Mouse (Mus musculus): ENCODE measurements around the gene Baiap2.
A peak's percentile ranks its signal among the peaks of the same experiment; 100 is the strongest.

Gene Baiap2

DNA sequence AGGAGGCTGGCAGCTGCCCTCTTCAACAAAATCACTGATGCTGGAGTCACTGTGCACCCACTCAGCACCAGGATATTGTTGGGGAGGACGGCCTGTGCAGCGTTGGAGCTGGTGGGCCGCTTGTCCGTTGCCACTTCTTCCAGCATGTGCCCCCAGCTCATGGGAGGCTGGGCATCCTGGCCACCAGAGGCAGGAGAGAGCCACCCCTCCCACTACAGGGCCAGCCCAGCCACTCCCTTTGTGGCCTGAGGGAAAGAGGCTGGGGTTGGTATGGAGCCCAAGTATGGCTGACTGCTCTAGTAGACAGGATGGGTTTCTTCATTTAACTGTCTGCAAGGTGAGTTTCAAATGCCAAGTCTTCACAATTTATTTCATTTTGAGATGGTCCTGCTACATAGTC lies 72.2 kb downstream of the Baiap2 start:
- no peak for DNase-seq

GRCm38 (mm10) chr11:120017011-120017410 lies 74.4 kb downstream of the Baiap2 start:
- DNase-seq = no peak

DNA sequence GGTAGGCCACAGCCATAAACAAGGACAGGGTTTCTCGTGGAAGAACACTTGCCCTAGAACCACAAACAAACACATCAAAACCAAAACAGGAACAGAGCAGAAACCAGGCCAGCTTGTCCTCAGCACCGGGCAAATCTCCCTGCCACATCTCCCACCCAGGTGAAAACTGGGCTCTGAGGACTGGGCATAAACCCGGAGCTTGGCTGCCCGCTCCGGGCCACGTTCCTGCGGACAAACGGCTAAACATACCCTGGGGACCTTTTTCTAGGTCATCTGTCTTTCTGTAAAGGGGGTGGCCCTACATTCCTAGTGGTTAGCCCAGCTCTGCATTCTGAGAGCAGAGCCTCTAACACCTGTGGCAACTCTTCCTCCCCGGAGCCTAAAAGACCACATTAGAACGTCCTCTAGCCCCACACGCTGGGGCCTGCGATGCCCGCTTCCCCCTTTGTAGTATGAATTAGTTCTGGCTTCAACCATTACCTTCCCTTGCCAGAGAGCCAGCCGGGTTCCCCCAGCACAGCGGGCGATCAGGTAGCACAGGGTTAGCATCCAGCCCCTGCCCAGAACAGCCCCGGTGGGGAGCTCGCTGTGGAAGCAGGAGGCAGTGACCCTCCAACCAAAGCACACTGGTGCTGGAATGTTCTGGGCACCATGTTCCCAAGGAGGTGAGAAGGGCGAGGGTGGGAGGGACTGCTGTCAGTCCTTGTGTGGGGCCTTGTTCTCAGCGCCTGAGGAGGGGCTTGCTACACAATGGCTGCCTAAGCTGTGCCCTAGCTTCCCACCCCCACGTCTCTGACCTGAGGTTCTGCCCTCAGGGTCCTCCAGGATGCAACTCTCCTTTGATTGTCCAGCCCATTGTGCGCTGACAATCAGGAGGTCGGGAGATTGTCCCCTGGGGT lies 77.2 kb downstream of the Baiap2 start:
- peak; percentile 51 for DNase-seq

DNA sequence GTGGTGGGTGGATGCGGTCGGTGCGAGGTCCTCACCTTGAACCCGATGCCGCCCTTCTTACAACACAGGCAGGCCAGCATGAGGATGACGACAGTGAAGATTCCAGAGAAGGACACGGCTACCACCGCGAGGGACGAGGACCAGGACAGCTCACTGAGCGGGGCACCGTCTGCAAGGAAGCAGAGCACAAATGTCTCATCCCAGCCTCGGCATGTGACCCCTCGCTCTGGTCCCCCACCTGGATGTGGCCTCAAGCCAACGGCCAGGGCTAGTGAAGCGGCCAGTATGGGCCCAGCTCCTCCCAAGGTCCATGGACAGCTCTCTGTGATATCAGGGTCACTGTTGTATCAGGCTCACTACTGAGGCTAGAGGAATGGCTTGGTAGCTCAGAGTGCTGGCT lies 78.8 kb downstream of the Baiap2 start:
- no peak for DNase-seq

GRCm38 (mm10) chr11:120022216-120022615 lies 79.7 kb downstream of the Baiap2 start:
- no peak for DNase-seq

- DNase-seq = no peak
These were observed 80.3 kb downstream of the Baiap2 start for GRCm38 (mm10) chr11:120022841-120023240.

DNA sequence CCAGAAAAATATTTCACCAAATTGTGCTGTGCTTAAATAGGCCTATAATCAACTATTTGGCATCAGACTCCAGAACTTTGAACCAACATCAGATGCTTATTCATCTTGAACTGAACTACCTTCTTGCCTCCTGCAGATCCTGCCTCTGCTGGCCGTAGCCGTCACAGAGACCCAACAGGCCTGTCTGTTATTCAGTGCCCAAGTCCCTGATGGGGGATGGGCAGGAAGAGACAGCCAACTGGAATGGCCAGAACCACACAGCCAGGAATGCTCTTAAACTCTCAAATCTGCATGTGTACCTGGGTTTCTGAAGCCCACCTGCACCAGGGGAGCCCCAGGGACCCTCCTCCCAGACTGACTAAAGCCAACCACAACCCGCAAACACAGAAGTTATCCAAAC lies 84.4 kb downstream of the Baiap2 start:
- DNase-seq = no peak

DNA sequence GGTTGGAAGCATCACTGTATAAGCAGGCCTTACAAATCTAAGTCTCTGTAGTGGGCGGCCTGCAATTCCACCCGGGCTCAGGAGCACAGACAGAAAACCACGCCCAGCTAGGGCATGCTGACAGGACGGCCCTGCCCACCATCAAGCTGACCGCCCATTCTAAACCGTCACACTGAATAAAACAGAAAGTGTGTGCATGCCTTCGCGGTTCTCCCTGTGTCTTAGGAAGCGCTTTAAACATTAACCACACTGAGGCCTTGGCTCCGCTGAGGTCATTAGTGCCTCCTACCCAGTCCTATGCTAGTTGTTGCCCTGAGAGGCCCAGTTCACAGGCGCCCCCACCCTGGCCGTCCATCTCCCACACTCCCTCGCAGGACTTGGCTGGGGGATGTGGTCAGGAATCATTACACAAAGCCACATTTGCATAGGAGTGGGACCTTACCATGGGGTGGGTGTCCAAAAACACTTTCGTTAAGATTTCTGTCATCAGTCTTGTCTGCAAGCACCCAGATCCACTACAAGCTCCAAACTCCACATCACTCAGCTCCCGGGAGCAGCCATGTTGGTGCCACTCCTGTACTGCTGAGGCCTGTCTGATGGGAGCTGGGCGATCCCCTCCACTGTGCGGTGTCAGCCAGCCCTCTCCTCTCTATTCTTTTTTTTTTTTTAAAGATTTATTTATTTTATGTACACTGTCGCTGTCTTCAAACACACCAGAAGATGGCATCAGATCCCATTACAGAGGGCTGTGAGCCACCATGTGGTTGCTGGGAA lies 85.9 kb downstream of the Baiap2 start:
- no peak for DNase-seq

GRCm38 (mm10) chr11:120029431-120030144 lies 87.0 kb downstream of the Baiap2 start:
- DNase-seq = no peak

DNA sequence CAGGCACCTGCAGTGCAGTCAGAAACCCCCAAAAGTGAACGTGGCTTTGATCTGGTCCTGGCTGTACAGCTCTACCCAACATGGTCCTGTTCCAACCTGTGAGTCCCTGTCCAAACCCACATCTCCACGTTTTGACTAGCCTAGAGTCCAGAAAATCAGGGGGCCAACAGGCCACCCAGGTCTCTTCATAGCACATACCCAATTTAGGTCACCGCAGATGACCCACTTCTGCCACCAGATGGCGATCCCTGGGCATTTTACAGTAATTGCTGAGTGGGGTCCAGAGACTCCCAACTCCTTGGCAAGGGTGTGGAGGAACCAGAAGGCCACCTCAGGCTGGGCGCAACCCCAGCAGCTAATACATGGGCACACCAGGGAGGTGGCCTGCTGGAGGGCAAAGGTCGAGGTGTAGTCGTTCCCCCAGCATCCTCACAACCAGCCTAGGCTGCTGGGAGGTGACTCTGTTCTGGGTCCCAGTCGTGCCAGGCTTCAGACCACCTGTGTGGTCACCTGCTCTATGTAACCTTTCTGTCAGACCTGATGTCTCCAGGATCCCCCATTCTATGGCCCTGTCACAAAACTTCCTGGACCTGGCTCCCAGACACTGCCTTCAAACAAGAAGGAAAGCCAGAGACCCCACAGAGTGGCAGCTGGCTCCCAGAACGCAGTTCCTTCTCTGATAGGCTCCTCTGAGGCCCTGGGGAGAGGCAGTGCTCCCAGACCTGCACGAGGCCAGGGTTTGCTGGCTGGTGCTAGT lies 87.8 kb downstream of the Baiap2 start:
- peak; percentile 62 for DNase-seq

GRCm38 (mm10) chr11:120032052-120032451 lies 89.5 kb downstream of the Baiap2 start:
- DNase-seq = no peak

DNA sequence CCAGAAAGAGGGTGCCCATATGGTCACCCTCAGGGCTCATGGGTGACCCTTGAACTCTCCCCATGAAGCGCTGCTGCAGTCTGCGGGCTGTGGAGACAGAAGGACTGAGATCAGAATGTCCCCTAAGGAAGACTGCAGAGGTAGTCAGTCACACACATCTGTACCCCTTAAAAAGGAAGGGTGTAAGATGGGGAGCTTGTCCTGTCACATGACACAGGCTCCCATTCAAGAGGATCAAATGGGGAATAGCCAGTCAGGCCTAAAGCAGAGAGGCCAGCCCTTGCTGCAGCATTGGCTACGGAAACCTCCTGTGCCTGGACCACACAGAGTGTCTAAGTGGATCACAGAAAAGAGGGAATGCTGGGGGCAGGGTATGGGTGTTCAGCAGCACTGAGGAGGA lies 90.9 kb downstream of the Baiap2 start:
- no peak for DNase-seq

DNA sequence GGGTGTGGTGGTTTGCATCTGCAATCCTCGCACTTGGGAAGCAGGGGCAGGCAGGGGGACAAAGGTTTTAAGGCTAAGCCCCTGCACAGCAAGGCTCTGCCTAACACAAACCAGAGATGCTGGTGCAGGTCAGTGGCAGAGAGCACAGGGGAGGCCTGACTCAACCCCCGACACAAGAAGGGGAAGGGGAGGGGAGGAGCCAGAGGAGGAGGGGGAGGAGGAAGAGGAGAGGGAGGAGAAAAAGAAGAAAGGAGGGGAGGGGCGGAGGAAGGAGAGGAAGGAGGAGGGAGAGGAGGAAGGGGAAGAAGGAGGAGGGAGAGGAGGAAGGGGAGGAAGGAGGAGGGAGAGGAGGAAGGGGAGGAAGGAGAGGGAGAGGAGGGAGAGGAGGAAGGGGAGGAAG lies 91.7 kb downstream of the Baiap2 start:
- no peak for DNase-seq

DNA sequence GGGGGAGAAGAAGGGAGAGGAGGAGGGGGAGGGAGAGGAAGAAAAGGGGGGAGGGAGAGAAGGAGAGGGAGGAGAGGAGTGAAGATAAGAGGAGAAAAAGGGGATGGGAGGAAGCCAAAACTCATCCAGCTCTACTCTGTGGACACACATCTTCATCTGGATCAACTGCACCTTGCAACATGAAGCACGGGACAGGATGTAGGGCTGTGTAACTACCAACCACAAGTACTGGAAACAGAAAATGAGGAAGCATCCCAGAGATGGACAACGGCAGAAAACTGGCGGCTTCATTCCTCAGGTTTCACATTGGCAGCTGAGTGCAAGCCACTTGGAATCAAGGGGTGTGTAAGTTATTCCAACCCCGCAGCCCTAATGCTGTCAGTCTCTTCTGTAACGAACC lies 92.2 kb downstream of the Baiap2 start:
- no peak for DNase-seq

GRCm38 (mm10) chr11:120039581-120039980 lies 97.0 kb downstream of the Baiap2 start:
- no peak for DNase-seq

- DNase-seq = no peak
These were observed 97.9 kb downstream of the Baiap2 start for GRCm38 (mm10) chr11:120040440-120040839.

GRCm38 (mm10) chr11:120041191-120042123 lies 98.9 kb downstream of the Baiap2 start:
- DNase-seq = no peak

DNA sequence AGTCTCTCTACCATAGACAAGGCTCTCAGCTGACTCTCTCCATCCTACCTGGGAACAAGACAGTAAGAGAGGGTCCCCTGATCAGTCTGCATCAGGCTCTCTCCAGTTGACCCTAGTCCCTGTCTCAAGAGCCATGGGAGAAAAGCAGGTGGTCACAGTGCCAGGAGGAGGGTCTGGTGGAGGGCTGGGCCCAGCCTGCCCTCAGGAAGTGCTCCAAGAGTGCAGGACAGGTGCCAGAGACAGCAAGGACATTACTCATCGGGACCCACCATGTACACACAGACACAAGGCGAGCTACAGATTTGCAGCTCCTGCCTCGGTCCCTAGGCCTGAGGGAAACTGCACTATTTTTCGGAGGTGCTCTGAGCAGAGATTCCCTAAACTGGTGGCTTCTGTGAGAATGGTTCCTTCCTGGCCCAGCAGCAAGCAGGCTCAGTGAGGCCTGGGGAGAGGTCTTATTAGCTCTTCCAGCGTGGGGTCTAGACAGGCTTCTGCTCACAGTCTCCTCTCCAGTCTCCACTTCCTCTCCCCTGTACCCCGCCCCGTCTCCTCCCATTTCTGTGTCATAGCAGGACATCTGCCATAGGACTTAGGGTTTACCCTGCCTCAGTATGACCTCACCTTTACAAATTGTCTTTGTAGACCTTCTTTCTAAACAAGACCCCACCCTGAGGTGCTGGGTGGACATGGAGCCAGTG lies 99.7 kb downstream of the Baiap2 start:
- DNase-seq = no peak

DNA sequence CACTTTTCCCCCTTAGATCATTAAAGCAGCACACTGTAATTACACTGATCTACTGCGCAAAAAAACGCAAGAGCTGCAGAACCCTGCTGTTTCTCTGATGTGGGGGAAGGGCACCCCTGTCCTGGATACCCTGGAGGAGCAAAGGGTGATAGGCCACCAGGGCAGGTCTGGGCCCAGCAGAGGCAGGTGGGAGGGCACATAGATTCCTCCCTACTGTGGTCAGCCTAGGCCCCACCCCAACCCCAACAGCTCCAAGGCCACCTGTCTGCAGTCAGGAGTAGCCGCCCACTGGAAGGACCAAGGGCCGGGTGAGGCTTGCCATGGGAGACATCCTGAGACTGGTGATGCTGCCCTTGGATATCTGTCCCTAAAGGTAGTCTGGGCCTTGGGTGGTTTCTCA lies 102.8 kb downstream of the Baiap2 start:
- no peak for DNase-seq

DNA sequence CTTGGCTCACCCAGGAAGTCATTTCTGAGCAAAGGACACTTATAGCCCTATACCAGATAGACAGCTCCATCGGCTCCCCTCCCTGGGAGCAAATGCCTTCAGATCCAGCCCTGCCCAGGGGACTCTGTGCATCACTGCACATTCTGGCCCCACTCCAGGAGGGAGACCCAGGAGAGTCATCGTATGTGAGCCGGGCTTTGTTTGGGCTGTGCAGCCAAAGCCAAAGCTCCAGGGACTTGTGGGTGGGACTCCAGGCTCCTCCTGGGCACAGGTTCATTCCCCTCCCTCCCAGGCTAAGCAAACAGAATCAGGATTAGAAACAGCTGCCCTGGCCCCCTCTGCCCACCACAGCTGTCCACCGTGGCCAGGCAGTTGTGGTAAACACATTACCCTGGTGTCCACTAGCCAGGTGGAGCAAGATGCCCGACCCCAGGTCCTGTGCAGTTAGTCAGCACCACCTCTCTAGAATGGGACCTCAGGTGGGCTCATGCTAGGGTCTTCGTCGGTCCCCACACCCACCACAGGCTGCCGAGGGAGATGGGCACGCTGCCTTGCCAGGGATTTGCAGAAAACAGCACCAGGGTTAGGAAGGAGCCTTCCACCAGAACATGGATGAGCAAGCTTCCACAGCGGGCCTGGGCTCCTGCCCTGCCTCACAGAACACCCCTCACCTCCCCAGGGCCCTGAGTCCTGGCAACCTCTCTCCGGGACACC lies 103.4 kb downstream of the Baiap2 start:
- no peak for DNase-seq

All from thymus, postnatal 4 days (tissue).